Comparison of ENCODE assay signal across 21 mouse cellular contexts in genomic region chr14:45092327-45092726, GRCm38 (mm10).
DNase-seq lines count a peak whose midpoint lies in the region; ATAC-seq and TF ChIP-seq lines count a peak whose summit lies in the region.
"Had no signal": no experiment of that assay in that cellular context is flagged by ENCODE, and none has a peak within 500 bp of the region (broad histone marks: within the 10 kb centered on the region; RNA-seq: fewer than 3 reads in every experiment).

No protein-coding gene starts in this region.

- no peaks in the 10 kb centered on the region for H3K27me3 ChIP-seq in thymus, adult 2 months (ENCODE audit: control insufficient read depth, insufficient read depth, low read length)
- H3K27me3 ChIP-seq: embryonic facial prominence, embryonic 15.5 days; limb, embryonic 13.5 days; liver, embryonic 15.5 days; midbrain, embryonic 13.5 days had no signal

- ATAC-seq in inflammation-experienced regulatory T-cells, adult 6 months = peak; percentile 68
- ATAC-seq in megakaryocyte-erythroid progenitor cell, adult 5-6 weeks (replicated peaks; ENCODE audit: low FRiP score, low TSS enrichment, poor library complexity, severe bottlenecking) = no peak
- ATAC-seq: midbrain, embryonic 13.5 days had no signal

- 6% methylated on average over 3 of the region's 3 CpGs for WGBS in thymus, adult 2 months

- intact Hi-C loops in left cerebral cortex, adult 2 months (cut with DNase I) = no loop called here

- H3K27ac ChIP-seq in thymus, adult 2 months (ENCODE audit: control insufficient read depth, insufficient read depth, low read length) = no peak overlapping the region
- no peak overlapping the region for H3K27ac ChIP-seq in left cerebral cortex, adult 2 months
- H3K27ac ChIP-seq: embryonic facial prominence, embryonic 15.5 days; hindbrain, embryonic 14.5 days; limb, embryonic 13.5 days; liver, embryonic 15.5 days; midbrain, embryonic 13.5 days had no signal

- no peak overlapping the region for H3K4me3 ChIP-seq in thymus, adult 2 months (ENCODE audit: control insufficient read depth, insufficient read depth, low read length)
- no peak overlapping the region for H3K4me3 ChIP-seq in left cerebral cortex, adult 2 months
- H3K4me3 ChIP-seq: embryonic facial prominence, embryonic 15.5 days; limb, embryonic 13.5 days; liver, embryonic 15.5 days; midbrain, embryonic 13.5 days; myocyte had no signal

- no peak for TF ChIP-seq CTCF in thymus, adult 2 months (IDR thresholded peaks at IDR 0.05; ENCODE audit: borderline replicate concordance, control insufficient read depth, extremely low read depth, insufficient read depth, low read length, poor library complexity)
- TF ChIP-seq CTCF in left cerebral cortex, adult 2 months (IDR thresholded peaks at IDR 0.05) = no peak

- H3K36me3 ChIP-seq in thymus, adult 2 months (ENCODE audit: control insufficient read depth, insufficient read depth, low read length) = no peaks in the 10 kb centered on the region
- H3K36me3 ChIP-seq: embryonic facial prominence, embryonic 15.5 days; limb, embryonic 13.5 days; liver, embryonic 15.5 days; midbrain, embryonic 13.5 days had no signal

- no peak for TF ChIP-seq POLR2A in thymus, adult 2 months (IDR thresholded peaks at IDR 0.05; ENCODE audit: control insufficient read depth, extremely low read depth, insufficient read depth, low read length, poor library complexity)

- H3K4me1 ChIP-seq in thymus, adult 2 months (replicated peaks; ENCODE audit: control insufficient read depth, insufficient read depth, low read length) = peaks cover 14% of the 10 kb centered on the region
- H3K4me1 ChIP-seq: embryonic facial prominence, embryonic 15.5 days; limb, embryonic 13.5 days; liver, embryonic 15.5 days; midbrain, embryonic 13.5 days had no signal

- peak; percentile 52 for DNase-seq in thymus, postnatal 0 days (ENCODE audit: low spot score)
- no peak for DNase-seq in thymus, adult 2 months
- peak; percentile 64 for DNase-seq in MEL-GATA-1-ER (ENCODE audit: extremely low read depth, low read depth)
- DNase-seq in left cerebral cortex, adult 2 months (ENCODE audit: extremely low spot score in 1 of 2, low spot score in 2 of 2) = no peak
- no peak for DNase-seq in urinary bladder, adult 2 months (ENCODE audit: low spot score)
- DNase-seq: adrenal gland, postnatal 36 days; cerebellum, adult 9-10 months; embryo, embryonic 11 days; gastrocnemius, postnatal 25 days; heart, postnatal 14 days; kidney, adult 18-20 months; lung, postnatal 14 days; right cerebral cortex, postnatal 14 days had no signal

Comparison
In these comparisons a context has a peak if more than half of its experiments do, and no peak if none do; other contexts are left out.
1. DNase-seq: peak in thymus, postnatal 0 days (single experiment) and MEL-GATA-1-ER (single experiment); none in thymus, adult 2 months (single experiment), left cerebral cortex, adult 2 months (0 of 2) and urinary bladder, adult 2 months (single experiment).